Mouse (Mus musculus): ENCODE data around the gene Sec14l5.

GRCm38 (mm10) chr16:5184956-5185355, 38.0 kb downstream of the Sec14l5 start:
- no peak for TF ChIP-seq CTCF (conservative IDR thresholded peaks at IDR 0.05; ENCODE audit: low read length)
- no peak for TF ChIP-seq NANOG (IDR thresholded peaks at IDR 0.05; ENCODE audit: borderline replicate concordance, low read length)
